Mouse (Mus musculus): Measurements from ENCODE around the gene Mob3c.

Mob3c gene

GRCm38 (mm10) chr4:115835576-115835975, 7.7 kb downstream of the Mob3c start:
- no peak for DNase-seq (ENCODE audit: low read depth, low spot score)

- no peak for DNase-seq (ENCODE audit: low read depth, low spot score)
These were observed 10.3 kb downstream of the Mob3c start for GRCm38 (mm10) chr4:115838196-115838595.

GRCm38 (mm10) chr4:115838696-115839641, 11.1 kb downstream of the Mob3c start, which contains the start of gene Mknk1:
Gene Mknk1, plus strand, starts transcription at chr4:115839198.
- peak; percentile 78 for DNase-seq (ENCODE audit: low read depth, low spot score)

GRCm38 (mm10) chr4:115839956-115840355, 12.1 kb downstream of the Mob3c start:
- no peak for DNase-seq (ENCODE audit: low read depth, low spot score)

- DNase-seq (ENCODE audit: low read depth, low spot score), result no peak
These were observed 12.9 kb downstream of the Mob3c start for GRCm38 (mm10) chr4:115840842-115841241.

- no peak for DNase-seq (ENCODE audit: low read depth, low spot score)
These were observed 18.8 kb downstream of the Mob3c start for GRCm38 (mm10) chr4:115846656-115847055.

- DNase-seq (ENCODE audit: low read depth, low spot score), result no peak
These were observed 19.5 kb downstream of the Mob3c start for GRCm38 (mm10) chr4:115847377-115847776.

GRCm38 (mm10) chr4:115848083-115848482, 20.2 kb downstream of the Mob3c start:
- no peak for DNase-seq (ENCODE audit: low read depth, low spot score)

- DNase-seq (ENCODE audit: low read depth, low spot score), result no peak
These were observed 21.2 kb downstream of the Mob3c start for GRCm38 (mm10) chr4:115848990-115849677.

GRCm38 (mm10) chr4:115850111-115850510, 22.2 kb downstream of the Mob3c start:
- DNase-seq (ENCODE audit: low read depth, low spot score), result no peak

GRCm38 (mm10) chr4:115850631-115851030, 22.7 kb downstream of the Mob3c start:
- no peak for DNase-seq (ENCODE audit: low read depth, low spot score)

GRCm38 (mm10) chr4:115851569-115851968, 23.7 kb downstream of the Mob3c start:
- DNase-seq (ENCODE audit: low read depth, low spot score), result no peak

GRCm38 (mm10) chr4:115855100-115855499, 27.2 kb downstream of the Mob3c start:
- DNase-seq (ENCODE audit: low read depth, low spot score), result no peak

- no peak for DNase-seq (ENCODE audit: low read depth, low spot score)
These were observed 27.7 kb downstream of the Mob3c start for GRCm38 (mm10) chr4:115855609-115856008.

GRCm38 (mm10) chr4:115856282-115856681, 28.4 kb downstream of the Mob3c start:
- DNase-seq (ENCODE audit: low read depth, low spot score), result no peak

GRCm38 (mm10) chr4:115857293-115857883, 29.5 kb downstream of the Mob3c start:
- DNase-seq (ENCODE audit: low read depth, low spot score), result no peak

GRCm38 (mm10) chr4:115863352-115863751, 35.5 kb downstream of the Mob3c start:
- DNase-seq (ENCODE audit: low read depth, low spot score), result no peak

- no peak for DNase-seq (ENCODE audit: low read depth, low spot score)
These were observed 36.0 kb downstream of the Mob3c start for GRCm38 (mm10) chr4:115863880-115864279.

- DNase-seq (ENCODE audit: low read depth, low spot score), result no peak
These were observed 41.8 kb downstream of the Mob3c start for GRCm38 (mm10) chr4:115869512-115870210.

GRCm38 (mm10) chr4:115873231-115873630, 45.3 kb downstream of the Mob3c start:
- no peak for DNase-seq (ENCODE audit: low read depth, low spot score)

- DNase-seq (ENCODE audit: low read depth, low spot score), result no peak
These were observed 50.4 kb downstream of the Mob3c start for GRCm38 (mm10) chr4:115878216-115878678.
